Mouse (Mus musculus) left cerebral cortex, postnatal 10 days (tissue): ENCODE data around the gene P2rx6. TPM values are rescaled to one million over a fixed set of nuclear protein-coding genes. Genes with fewer than 3 reads are reported as not detected.

ENCODE experiments used
- DNase-seq, 2 experiments: peaks; one replicate each; pipeline ENCODE4 v3.0.0; 2021 to 2022; ENCODE audit warnings: low spot score in 2 of 2, mixed read lengths in 1 of 2; ENCODE audit errors: extremely low spot score in 1 of 2
- intact Hi-C: fragments of 180-260 bp; cut with DNase I; formaldehyde crosslinking; loops from one replicate; pipeline ENCODE4 v1.15.1; 2025
- total RNA-seq, 2 experiments: library from RNA; stranded (reverse); gene quantifications; 2 replicates each; pipeline ENCODE4 v1.2.3; 2021

Gene P2rx6
- total RNA-seq, 2 experiments from 2014 or later, result 0.16 to 0.24 TPM

- intact Hi-C loops, result loop anchor here (5.0 kb wide), 1 partner anchor 61 kb away; no protein-coding TSS in a partner anchor
Measured at GRCm38 (mm10) chr16:17617922-17618565, 56.4 kb downstream of the P2rx6 start.

GRCm38 (mm10) chr16:17619198-17620105, 57.8 kb downstream of the P2rx6 start, which contains the start of gene Smpd4:
Gene Smpd4, plus strand, starts transcription at chr16:17619354.
- intact Hi-C loops, result loop anchor here (5.0 kb wide), 1 partner anchor 62 kb away; no protein-coding TSS in a partner anchor

More at GRCm38 (mm10) chr16:17617922-17618565, 56.4 kb downstream of the P2rx6 start:
- peak in 1 of 2 experiments; percentile 57 for DNase-seq

GRCm38 (mm10) chr16:17621936-17622335, 60.3 kb downstream of the P2rx6 start:
- no peak for DNase-seq
- intact Hi-C loops, result no loop called here

More at GRCm38 (mm10) chr16:17619198-17620105, 57.8 kb downstream of the P2rx6 start, which contains the start of gene Smpd4:
- peak; percentile 84 to 92 for DNase-seq

DNA sequence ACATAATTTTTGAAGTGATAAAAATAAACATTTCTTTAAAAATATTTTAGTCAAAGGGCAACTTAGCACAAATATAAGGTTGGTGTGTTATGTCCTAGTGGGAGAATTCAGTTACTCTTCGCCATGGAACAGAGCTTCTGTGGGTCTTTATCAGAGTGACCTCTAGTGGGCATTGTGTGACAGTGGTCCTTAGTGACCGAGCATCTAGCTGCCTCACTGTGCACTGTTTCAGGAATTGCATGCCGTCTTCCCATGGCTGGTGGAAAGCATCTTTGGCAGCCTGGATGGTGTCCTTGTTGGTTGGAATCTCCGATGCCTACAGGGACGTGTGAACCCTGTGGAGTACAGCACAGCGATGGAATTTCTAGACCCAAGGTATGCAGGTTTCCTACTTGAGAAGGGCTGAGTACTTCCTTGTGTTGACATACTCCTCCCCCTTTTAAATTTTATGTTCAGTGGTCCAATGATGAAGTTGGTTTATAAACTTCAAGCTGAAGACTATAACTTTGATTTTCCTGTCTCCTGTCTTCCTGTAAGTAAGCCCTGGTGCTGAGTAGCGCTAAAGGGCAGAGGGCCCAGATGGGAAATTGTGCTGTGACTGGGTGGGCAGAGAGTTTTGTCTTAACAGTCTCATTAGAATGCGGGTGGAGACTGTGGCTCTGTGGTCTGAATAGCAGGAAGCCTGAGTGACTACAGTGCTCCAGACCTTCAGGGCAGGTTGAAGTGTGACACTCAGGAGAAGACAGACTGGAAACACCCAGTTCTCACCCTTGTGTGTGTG, 64.0 kb downstream of the P2rx6 start:
- intact Hi-C loops, result no loop called here
- no peak for DNase-seq

DNA sequence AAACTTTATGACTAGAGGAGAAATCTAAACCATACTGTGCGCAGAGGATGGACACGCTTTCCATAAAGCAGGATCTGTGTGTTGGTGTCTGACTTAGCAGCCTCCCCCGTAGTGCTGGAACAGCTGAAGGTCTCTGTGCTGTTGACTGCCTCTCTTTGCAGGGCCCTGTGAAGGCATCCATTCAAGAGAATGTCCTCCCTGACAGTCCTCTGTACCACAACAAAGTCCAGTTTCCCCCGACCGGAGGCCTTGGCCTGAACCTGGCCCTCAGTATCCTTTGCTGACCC, 64.5 kb downstream of the P2rx6 start:
- intact Hi-C loops, result no loop called here
- no peak for DNase-seq

Other genes with a start within 250 kb of the P2rx6 start
- 1 to 10 TPM; 1.9 to 2.0 TPM for gene Serpind1, start 230.5 kb upstream of the P2rx6 start, total RNA-seq
- 10 to 100 TPM; 28.5 to 30.9 TPM for gene Snap29, start 155.9 kb upstream of the P2rx6 start, total RNA-seq
- 100 to 1,000 TPM; 198 to 199 TPM for gene Pi4ka, start 155.6 kb upstream of the P2rx6 start, total RNA-seq
- gene Crkl, start 109.9 kb upstream of the P2rx6 start, total RNA-seq, result 10 to 100 TPM; 28.0 to 28.3 TPM
- gene Aifm3, start 72.3 kb upstream of the P2rx6 start, total RNA-seq, result 10 to 100 TPM; 24.4 to 27.2 TPM
- 100 to 1,000 TPM; 162 to 169 TPM for gene Lztr1, start 53.2 kb upstream of the P2rx6 start, total RNA-seq
- 10 to 100 TPM; 33.2 to 34.8 TPM for gene Thap7, start 30.7 kb upstream of the P2rx6 start, total RNA-seq
- gene Lrrc74b, start 638 bp upstream of the P2rx6 start, total RNA-seq, result under 1 TPM; 0.26 to 0.34 TPM
- gene Slc7a4, start 21.3 kb downstream of the P2rx6 start, total RNA-seq, result 10 to 100 TPM; 68.2 to 71.1 TPM
- gene Smpd4, start 57.5 kb downstream of the P2rx6 start, total RNA-seq, result 10 to 100 TPM; 47.7 to 50.1 TPM
- 10 to 100 TPM; 30.3 to 32.3 TPM for gene Ccdc74a, start 84.6 kb downstream of the P2rx6 start, total RNA-seq
- 10 to 100 TPM; 65.0 to 70.2 TPM for gene Med15, start 171.0 kb downstream of the P2rx6 start, total RNA-seq
- 100 to 1,000 TPM in 1 of 2 experiments, 10 to 100 TPM in 1; 96.5 to 101 TPM for gene Klhl22, start 197.7 kb downstream of the P2rx6 start, total RNA-seq
- gene Scarf2, start 235.4 kb downstream of the P2rx6 start, total RNA-seq, result 1 to 10 TPM; 3.7 to 4.3 TPM